Mouse (Mus musculus) testis, postnatal 10 days (tissue): ENCODE results near the gene Arf4.

Experiments used
- DNase-seq: peaks from one replicate; pipeline ENCODE4 v3.0.0; 2021; ENCODE audit warnings: low spot score

Arf4 gene

GRCm38 (mm10) chr14:26637851-26638707 lies at the start of gene Arf4:
Arf4 (plus strand) TSS chr14:26638074.
- peak; percentile 98 for DNase-seq

- DNase-seq = no peak
Measured at GRCm38 (mm10) chr14:26591353-26591752, 46.5 kb upstream of the Arf4 start.

GRCm38 (mm10) chr14:26593281-26593895 lies 44.5 kb upstream of the Arf4 start:
- DNase-seq = no peak

- no peak for DNase-seq
Measured at GRCm38 (mm10) chr14:26595167-26595566, 42.7 kb upstream of the Arf4 start.

- DNase-seq = no peak
Measured at GRCm38 (mm10) chr14:26595695-26596365, 42.0 kb upstream of the Arf4 start.

GRCm38 (mm10) chr14:26605354-26605753 lies 32.5 kb upstream of the Arf4 start:
- DNase-seq = no peak

GRCm38 (mm10) chr14:26609674-26610073 lies 28.2 kb upstream of the Arf4 start:
- DNase-seq = no peak

GRCm38 (mm10) chr14:26610689-26611088 lies 27.2 kb upstream of the Arf4 start:
- no peak for DNase-seq

- DNase-seq = no peak
Measured at GRCm38 (mm10) chr14:26625301-26625700, 12.6 kb upstream of the Arf4 start.

- DNase-seq = no peak
Measured at GRCm38 (mm10) chr14:26626605-26627140, 11.2 kb upstream of the Arf4 start.

- no peak for DNase-seq
Measured at GRCm38 (mm10) chr14:26637025-26637850, 636 bp upstream of the Arf4 start.

- peak; percentile 66 for DNase-seq
Measured at GRCm38 (mm10) chr14:26638708-26639084, 822 bp downstream of the Arf4 start.

- DNase-seq = no peak
Measured at GRCm38 (mm10) chr14:26639251-26639650, 1.4 kb downstream of the Arf4 start.

GRCm38 (mm10) chr14:26639961-26640360 lies 2.1 kb downstream of the Arf4 start:
- no peak for DNase-seq

GRCm38 (mm10) chr14:26643006-26643624 lies 5.2 kb downstream of the Arf4 start:
- no peak for DNase-seq

GRCm38 (mm10) chr14:26645989-26646650 lies 8.2 kb downstream of the Arf4 start:
- DNase-seq = no peak

GRCm38 (mm10) chr14:26647811-26648210 lies 9.9 kb downstream of the Arf4 start:
- DNase-seq = no peak

- DNase-seq = no peak
Measured at GRCm38 (mm10) chr14:26651901-26652300, 14.0 kb downstream of the Arf4 start.

GRCm38 (mm10) chr14:26658178-26658577 lies 20.3 kb downstream of the Arf4 start:
- no peak for DNase-seq

GRCm38 (mm10) chr14:26660233-26660632 lies 22.4 kb downstream of the Arf4 start:
- no peak for DNase-seq

- DNase-seq = no peak
Measured at GRCm38 (mm10) chr14:26662016-26662415, 24.1 kb downstream of the Arf4 start.
